Mouse (Mus musculus) ES-E14 (cell line): ENCODE measurements around the gene Rab4a. TPM values are rescaled to one million over a fixed set of nuclear protein-coding genes. Genes with fewer than 3 reads are reported as not detected.

Experiments
- DNase-seq: peaks from one replicate; pipeline ENCODE4 v3.0.0-alpha.2; 2013; ENCODE audit warnings: low read depth, low spot score
- H3K27ac ChIP-seq: 2 replicates; pipeline ENCODE4 v1.5.1; 2012; ENCODE audit warnings: low read depth, mild to moderate bottlenecking, low read length, moderate library complexity, mixed read lengths; ENCODE audit not compliant: poor library complexity, insufficient read depth, severe bottlenecking
- H3K36me3 ChIP-seq: 2 replicates; pipeline ENCODE4 v1.6.1; 2012; ENCODE audit warnings: mild to moderate bottlenecking, low read length, moderate library complexity, mixed read lengths; ENCODE audit not compliant: control insufficient read depth, poor library complexity, insufficient read depth, severe bottlenecking
- H3K4me1 ChIP-seq, 2 experiments: fragments of 150-350 bp in 1 of 2; sonication (generic) in 1 of 2; 2 replicates each; pipeline ENCODE4 v1.6.1; 2012; ENCODE audit warnings: low read length in 2 of 2, mild to moderate bottlenecking in 1 of 2, mixed read lengths in 1 of 2; ENCODE audit not compliant: control insufficient read depth in 2 of 2, insufficient read depth in 2 of 2, poor library complexity in 1 of 2
- H3K4me3 ChIP-seq, 2 experiments: fragments of 150-350 bp in 1 of 2; sonication (generic) in 1 of 2; 2 replicates each; pipeline ENCODE4 v1.5.1; 2012; ENCODE audit warnings: low read length in 2 of 2, low read depth in 1 of 2, mild to moderate bottlenecking in 1 of 2, mixed read lengths in 1 of 2; ENCODE audit not compliant: insufficient read depth in 1 of 2, poor library complexity in 1 of 2, severe bottlenecking in 1 of 2
- H3K9ac ChIP-seq: 2 replicates; pipeline ENCODE4 v1.6.1; 2012; ENCODE audit warnings: low read depth, mild to moderate bottlenecking, low read length, mixed read lengths; ENCODE audit not compliant: poor library complexity, insufficient read depth, severe bottlenecking
- H3K9me3 ChIP-seq: fragments of 150-350 bp; sonication (generic); 2 replicates; pipeline ENCODE4 v1.6.1; 2012; ENCODE audit warnings: low read depth, mild to moderate bottlenecking, low read length; ENCODE audit not compliant: control insufficient read depth, insufficient read depth
- CHD2 ChIP-seq: IDR thresholded peaks from 2 replicates; pipeline ENCODE4 v1.6.1; 2014; ENCODE audit warnings: mild to moderate bottlenecking, low read depth, low read length, inconsistent platforms
- HCFC1 ChIP-seq: IDR thresholded peaks from 2 replicates; pipeline ENCODE4 v1.6.1; 2012; ENCODE audit warnings: low read length, inconsistent platforms, borderline replicate concordance; ENCODE audit not compliant: insufficient read depth
- MAFK ChIP-seq: IDR thresholded peaks from 2 replicates; pipeline ENCODE4 v1.6.1; 2014; ENCODE audit warnings: mild to moderate bottlenecking, low read depth, low read length, inconsistent platforms; ENCODE audit not compliant: insufficient read depth
- ZC3H11A ChIP-seq: IDR thresholded peaks from 2 replicates; pipeline ENCODE4 v1.6.1; 2012; ENCODE audit warnings: low read depth, mild to moderate bottlenecking, inconsistent platforms, low read length, borderline replicate concordance
- ZNF384 ChIP-seq: IDR thresholded peaks from 2 replicates; pipeline ENCODE4 v1.6.1; 2012; ENCODE audit warnings: low read depth, low read length, inconsistent platforms
- in situ Hi-C, 2 experiments: fragments of 600-800 bp; cut with MboI; formaldehyde crosslinking; loops; one replicate each; pipeline ENCODE4 v1.15.1; 2025; ENCODE audit warnings: low sequenced_read_pairs in 2 of 2, inconsistent platforms in 1 of 2; ENCODE audit not compliant: unreplicated experiment in 2 of 2
- total RNA-seq: library from RNA; depleted of rRNA; stranded (reverse); fragments of 300-350 nt; gene quantifications from 2 replicates; pipeline ENCODE4 v1.2.3, GENCODE M21; 2012

The Rab4a gene
- total RNA-seq, 1 experiment = 29.6 TPM

GRCm38 (mm10) chr8:123838496-123838895 lies 32.7 kb downstream of the Rab4a start:
- DNase-seq = no peak
- H3K4me3 ChIP-seq = no peak overlapping the region
- in situ Hi-C loops = no loop called here
- H3K36me3 ChIP-seq = peaks cover 22% of the 10 kb centered on the region
- H3K4me1 ChIP-seq = peaks cover 2 to 5% of the 10 kb centered on the region in 2 experiments; a peak in 2 of 4 replicates
- H3K9ac ChIP-seq = no peak overlapping the region
- TF ChIP-seq HCFC1 (no peak), CHD2 (no peak), ZNF384 (no peak), ZC3H11A (no peak), MAFK (no peak)
- H3K9me3 ChIP-seq = no peaks in the 10 kb centered on the region
- H3K27ac ChIP-seq = no peak overlapping the region

GRCm38 (mm10) chr8:123840578-123841345 lies 35.0 kb downstream of the Rab4a start:
- no peak for DNase-seq
- Histone ChIP-seq H3K27ac (no peak overlapping the region), H3K4me3 (no peak overlapping the region), H3K9ac (no peak overlapping the region), H3K36me3 (peaks cover 7% of the 10 kb centered on the region; the same call in 1 of the 2 replicates), H3K9me3 (no peaks in the 10 kb centered on the region), H3K4me1 (peaks cover 0 to 2% of the 10 kb centered on the region in 2 experiments; a peak in 1 of 4 replicates)
- in situ Hi-C loops = no loop called here
- no peak for TF ChIP-seq CHD2
- no peak for TF ChIP-seq MAFK
- TF ChIP-seq ZC3H11A = no peak
- no peak for TF ChIP-seq HCFC1
- TF ChIP-seq ZNF384 = no peak

GRCm38 (mm10) chr8:123842086-123842485 lies 36.3 kb downstream of the Rab4a start:
- H3K4me3 ChIP-seq = no peak overlapping the region
- TF ChIP-seq MAFK (no peak), ZNF384 (no peak), ZC3H11A (no peak), HCFC1 (no peak), CHD2 (no peak)
- H3K4me1 ChIP-seq = peaks cover 0 to 8% of the 10 kb centered on the region in 2 experiments; a peak in 2 of 4 replicates
- no peak overlapping the region for H3K27ac ChIP-seq
- peaks cover 5% of the 10 kb centered on the region; the same call in 1 of the 2 replicates for H3K36me3 ChIP-seq
- no peak overlapping the region for H3K9ac ChIP-seq
- no peaks in the 10 kb centered on the region for H3K9me3 ChIP-seq
- in situ Hi-C loops = no loop called here
- no peak for DNase-seq

GRCm38 (mm10) chr8:123844341-123844740 lies 38.6 kb downstream of the Rab4a start:
- H3K27ac ChIP-seq = no peak overlapping the region
- no peak for DNase-seq
- peaks cover 0 to 11% of the 10 kb centered on the region in 2 experiments; a peak in 2 of 4 replicates for H3K4me1 ChIP-seq
- TF ChIP-seq ZNF384 = no peak
- no peak for TF ChIP-seq MAFK
- no peak for TF ChIP-seq HCFC1
- TF ChIP-seq ZC3H11A = no peak
- TF ChIP-seq CHD2 = no peak
- no peak overlapping the region for H3K4me3 ChIP-seq
- in situ Hi-C loops = no loop called here
- no peaks in the 10 kb centered on the region for H3K9me3 ChIP-seq
- no peak overlapping the region for H3K9ac ChIP-seq
- H3K36me3 ChIP-seq = peaks cover 5% of the 10 kb centered on the region; the same call in 1 of the 2 replicates

GRCm38 (mm10) chr8:123845114-123845513 lies 39.3 kb downstream of the Rab4a start:
- Histone ChIP-seq H3K36me3 (peaks cover 5% of the 10 kb centered on the region; the same call in 1 of the 2 replicates), H3K4me3 (no peak overlapping the region), H3K4me1 (peaks cover 0 to 11% of the 10 kb centered on the region in 2 experiments; a peak in 2 of 4 replicates), H3K9me3 (no peaks in the 10 kb centered on the region), H3K9ac (no peak overlapping the region), H3K27ac (no peak overlapping the region)
- DNase-seq = no peak
- in situ Hi-C loops = no loop called here
- TF ChIP-seq CHD2 (no peak), MAFK (no peak)
